Mouse (Mus musculus) neural tube, embryonic 11.5 days (tissue): ENCODE data around the gene Pitpnm2. TPM values are rescaled to one million over a fixed set of nuclear protein-coding genes. Genes with fewer than 3 reads are reported as not detected.

Experiments
- ATAC-seq: fragments of 200-750 bp; cut with Nextera tagmentation; 2 replicates; pipeline ENCODE4 v1.8.0; 2017; ENCODE audit warnings: moderate number of reproducible peaks, mild to moderate bottlenecking, moderate TSS enrichment, moderate library complexity; ENCODE audit not compliant: insufficient read depth, low FRiP score, low TSS enrichment
- DNase-seq: peaks from one replicate; pipeline ENCODE4 v3.0.0-alpha.2; 2015; ENCODE audit warnings: low spot score
- H3K27ac ChIP-seq: fragments of 300-500 bp; sonication (generic); 2 replicates; pipeline ENCODE4 v1.5.1; 2014; ENCODE audit warnings: low read depth, mild to moderate bottlenecking, low read length
- H3K27me3 ChIP-seq: fragments of 300-500 bp; sonication (generic); 2 replicates; pipeline ENCODE4 v1.6.1; 2014; ENCODE audit warnings: mild to moderate bottlenecking, low read length, mixed read lengths; ENCODE audit not compliant: control insufficient read depth, insufficient read depth
- H3K36me3 ChIP-seq: fragments of 300-500 bp; sonication (generic); 2 replicates; pipeline ENCODE4 v1.6.1; 2014; ENCODE audit warnings: mild to moderate bottlenecking, low read length, moderate library complexity, mixed read lengths; ENCODE audit not compliant: control insufficient read depth, insufficient read depth
- H3K4me1 ChIP-seq: fragments of 300-500 bp; sonication (generic); 2 replicates; pipeline ENCODE4 v1.6.1; 2014; ENCODE audit warnings: low read length, mixed read lengths; ENCODE audit not compliant: control insufficient read depth, insufficient read depth
- H3K4me2 ChIP-seq: fragments of 300-500 bp; sonication (generic); 2 replicates; pipeline ENCODE4 v1.6.1; 2014; ENCODE audit warnings: low read depth, mild to moderate bottlenecking, moderate library complexity
- H3K4me3 ChIP-seq: fragments of 300-500 bp; sonication (generic); 2 replicates; pipeline ENCODE4 v1.5.1; 2014; ENCODE audit warnings: low read depth, low read length
- H3K9ac ChIP-seq: fragments of 300-500 bp; sonication (generic); 2 replicates; pipeline ENCODE4 v1.6.1; 2014; ENCODE audit warnings: mild to moderate bottlenecking, low read length
- H3K9me3 ChIP-seq: fragments of 300-500 bp; sonication (generic); 2 replicates; pipeline ENCODE4 v1.6.1; 2016; ENCODE audit warnings: low read length; ENCODE audit not compliant: control insufficient read depth
- WGBS: fragments of 180-500 bp; shearing (Covaris S2); extraction: QIAGEN DNeasy Blood & Tissue Kit; methylation state at CpG from one replicate; pipeline ENCODE4 v1.1.7; 2014; 5-methylcytosine and 5-hydroxymethylcytosine counted together
- polyA plus RNA-seq: library from polyadenylated mRNA; unstranded; fragments of >200 nt; fragmentation: Nextera tagmentation; extraction: Ambion mirVana; gene quantifications from 2 replicates; pipeline ENCODE4 v1.2.1, GENCODE M21; 2014

Pitpnm2 gene
- polyA plus RNA-seq, 1 experiment from 2014 or later = 5.5 TPM

DNA sequence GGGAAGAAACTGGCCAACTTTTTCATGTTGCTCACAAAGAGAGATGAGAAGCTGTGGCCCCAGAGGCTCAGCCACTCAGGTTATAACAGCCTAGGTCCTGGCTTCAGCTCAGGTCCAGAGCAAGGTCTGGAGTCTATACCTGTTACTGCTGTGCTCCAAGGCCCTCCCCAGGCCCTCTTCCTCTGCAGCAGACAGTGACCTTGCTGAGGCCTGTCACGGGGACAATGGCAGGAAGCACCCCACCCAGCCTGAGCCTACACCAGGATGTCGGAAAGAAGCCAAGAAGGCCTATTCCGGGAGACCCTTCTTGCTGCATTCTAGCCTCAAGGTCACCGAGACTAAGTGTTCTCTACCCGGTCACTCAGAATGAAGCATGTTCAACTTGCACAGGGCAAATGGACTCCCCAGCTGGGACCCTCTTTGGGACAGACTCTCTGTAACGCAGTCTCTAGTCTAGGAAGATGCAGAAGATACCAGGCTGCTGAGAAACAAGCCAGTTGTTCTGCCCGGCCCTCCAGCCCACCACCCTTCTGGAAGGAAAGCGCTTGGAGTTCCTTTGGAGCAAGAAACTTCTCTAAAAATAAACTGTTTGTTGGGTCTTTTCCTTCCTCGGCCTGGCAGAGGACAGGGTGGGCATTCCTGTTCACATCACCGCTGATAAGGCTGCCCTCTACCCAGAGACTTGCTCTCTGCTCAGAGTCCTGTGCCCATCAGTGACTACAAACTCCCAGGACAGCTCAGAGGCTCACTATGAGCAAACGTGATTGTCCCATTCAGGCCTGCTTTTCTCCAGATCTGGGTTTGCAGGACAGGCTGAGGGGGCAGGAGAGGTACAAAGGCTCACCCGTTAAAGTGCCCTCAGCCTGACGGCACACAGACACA lies 35.7 kb downstream of the Pitpnm2 start:
- H3K9me3 ChIP-seq = no peaks in the 10 kb centered on the region
- no peaks in the 10 kb centered on the region for H3K36me3 ChIP-seq
- H3K4me3 ChIP-seq = no peak overlapping the region
- H3K9ac ChIP-seq = no peak overlapping the region
- H3K4me1 ChIP-seq = 0 out of 2 replicates have a peak, but pooled peaks cover 2% of the 10 kb centered on the region
- WGBS = 83% methylated on average over 13 of the region's 13 CpGs
- H3K27me3 ChIP-seq = no peaks in the 10 kb centered on the region
- H3K4me2 ChIP-seq = no peak overlapping the region
- H3K27ac ChIP-seq = no peak overlapping the region; the same call in 1 of the 2 replicates
- DNase-seq (no peak), ATAC-seq (no peak)

- Histone ChIP-seq H3K4me3 (no peak overlapping the region), H3K9me3 (no peaks in the 10 kb centered on the region), H3K36me3 (no peaks in the 10 kb centered on the region), H3K9ac (no peak overlapping the region), H3K4me2 (no peak overlapping the region), H3K27ac (no peak overlapping the region), H3K4me1 (peaks cover 8% of the 10 kb centered on the region; the same call in 1 of the 2 replicates), H3K27me3 (no peaks in the 10 kb centered on the region)
- ATAC-seq = no peak
- 85% methylated on average over 2 of the region's 2 CpGs for WGBS
- DNase-seq = no peak
These were observed 37.9 kb downstream of the Pitpnm2 start for GRCm38 (mm10) chr5:124211669-124212068.

GRCm38 (mm10) chr5:124211234-124211633 lies 38.3 kb downstream of the Pitpnm2 start:
- Histone ChIP-seq H3K4me3 (no peak overlapping the region), H3K4me2 (no peak overlapping the region), H3K36me3 (no peaks in the 10 kb centered on the region), H3K27ac (no peak overlapping the region), H3K27me3 (no peaks in the 10 kb centered on the region), H3K9ac (no peak overlapping the region), H3K4me1 (peaks cover 10% of the 10 kb centered on the region; the same call in 1 of the 2 replicates), H3K9me3 (no peaks in the 10 kb centered on the region)
- ATAC-seq (no peak), DNase-seq (no peak)
- 90% methylated on average over 8 of the region's 8 CpGs for WGBS

GRCm38 (mm10) chr5:124210281-124211016 lies 39.1 kb downstream of the Pitpnm2 start:
- Histone ChIP-seq H3K4me3 (no peak overlapping the region), H3K4me2 (no peak overlapping the region), H3K9ac (no peak overlapping the region), H3K9me3 (no peaks in the 10 kb centered on the region), H3K4me1 (peaks cover 12% of the 10 kb centered on the region), H3K27ac (no peak overlapping the region), H3K36me3 (no peaks in the 10 kb centered on the region), H3K27me3 (no peaks in the 10 kb centered on the region)
- WGBS = 76% methylated on average over 18 of the region's 18 CpGs
- DNase-seq = no peak
- ATAC-seq = no peak

- Histone ChIP-seq H3K9ac (no peak overlapping the region), H3K4me2 (no peak overlapping the region), H3K27ac (no peak overlapping the region), H3K4me3 (no peak overlapping the region), H3K27me3 (no peaks in the 10 kb centered on the region), H3K9me3 (no peaks in the 10 kb centered on the region), H3K4me1 (peaks cover 12% of the 10 kb centered on the region), H3K36me3 (no peaks in the 10 kb centered on the region)
- 63% methylated on average over 6 of the region's 6 CpGs for WGBS
- ATAC-seq (no peak), DNase-seq (no peak)
These were observed 39.7 kb downstream of the Pitpnm2 start for GRCm38 (mm10) chr5:124209850-124210249.

DNA sequence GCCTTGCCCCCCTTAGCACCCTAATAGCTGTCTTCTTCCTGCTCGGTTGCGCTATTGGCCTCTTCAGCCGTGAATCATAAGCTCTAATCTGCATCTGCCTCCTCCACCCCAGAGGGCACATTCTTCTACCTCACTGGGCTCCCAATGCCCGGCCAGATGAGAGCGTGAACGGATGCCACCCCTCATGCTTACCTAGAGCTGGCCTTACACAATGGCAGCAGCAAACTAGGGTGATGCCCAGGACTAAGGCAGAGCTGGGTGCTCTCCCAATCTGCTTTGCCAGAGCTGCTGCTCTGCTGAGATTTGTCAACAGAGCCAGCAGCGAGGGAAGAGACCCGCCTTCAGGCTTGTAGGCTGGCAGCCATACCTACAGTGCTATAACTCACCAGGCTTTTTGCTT lies 41.5 kb downstream of the Pitpnm2 start:
- WGBS = 73% methylated on average over 8 of the region's 8 CpGs
- Histone ChIP-seq H3K4me2 (no peak overlapping the region), H3K9ac (no peak overlapping the region), H3K4me3 (no peak overlapping the region), H3K9me3 (no peaks in the 10 kb centered on the region), H3K27ac (no peak overlapping the region), H3K36me3 (no peaks in the 10 kb centered on the region), H3K27me3 (no peaks in the 10 kb centered on the region), H3K4me1 (peaks cover 12% of the 10 kb centered on the region)
- DNase-seq (no peak), ATAC-seq (no peak)

GRCm38 (mm10) chr5:124206481-124207038 lies 43.0 kb downstream of the Pitpnm2 start:
- H3K27ac ChIP-seq = no peak overlapping the region
- H3K27me3 ChIP-seq = no peaks in the 10 kb centered on the region
- H3K36me3 ChIP-seq = no peaks in the 10 kb centered on the region
- 39% methylated on average over 13 of the region's 13 CpGs for WGBS
- H3K9ac ChIP-seq = no peak overlapping the region
- no peak overlapping the region for H3K4me3 ChIP-seq
- DNase-seq (peak; percentile 43), ATAC-seq (no peak)
- H3K4me1 ChIP-seq = peaks cover 12% of the 10 kb centered on the region
- no peak overlapping the region for H3K4me2 ChIP-seq
- no peaks in the 10 kb centered on the region for H3K9me3 ChIP-seq

DNA sequence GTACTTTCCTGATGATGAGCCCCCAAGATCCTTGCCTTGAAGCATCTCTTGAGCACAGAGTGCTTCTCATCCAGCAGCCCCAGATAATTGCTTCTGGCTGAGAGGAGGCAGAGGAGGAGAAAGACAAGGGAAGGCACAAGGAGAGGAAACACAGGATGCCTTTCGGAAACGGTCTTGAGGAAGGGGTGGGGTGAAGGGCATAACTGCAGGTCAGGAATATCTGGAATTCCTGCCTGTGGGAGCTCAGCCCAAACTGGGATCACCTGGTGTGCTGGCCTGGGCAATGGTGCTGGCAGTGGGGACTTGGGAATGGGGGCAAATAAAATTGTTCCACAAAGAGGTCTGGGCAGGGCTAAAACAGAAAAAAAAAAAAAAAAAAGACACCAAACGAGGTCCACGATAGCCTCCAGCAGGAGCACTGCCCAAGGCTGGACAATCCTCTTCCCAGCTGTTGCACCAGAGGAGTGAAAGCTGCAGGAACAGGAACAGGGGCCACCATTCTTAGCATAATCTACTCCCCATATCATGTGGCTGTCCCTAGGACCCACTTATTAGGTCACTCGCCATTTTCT lies 43.7 kb downstream of the Pitpnm2 start:
- Histone ChIP-seq H3K36me3 (no peaks in the 10 kb centered on the region), H3K27me3 (no peaks in the 10 kb centered on the region), H3K9me3 (no peaks in the 10 kb centered on the region), H3K9ac (no peak overlapping the region), H3K4me3 (no peak overlapping the region), H3K4me2 (no peak overlapping the region), H3K4me1 (peaks cover 12% of the 10 kb centered on the region), H3K27ac (no peak overlapping the region)
- ATAC-seq (no peak), DNase-seq (no peak)
- 34% methylated on average over 5 of the region's 5 CpGs for WGBS
